Mouse (Mus musculus) left cerebral cortex, postnatal 4 days (tissue): ENCODE data around the gene Ica1. TPM values are rescaled to one million over a fixed set of nuclear protein-coding genes. Genes with fewer than 3 reads are reported as not detected.

Experiments
- total RNA-seq, 2 experiments: library from RNA; stranded (reverse); gene quantifications; 2 replicates each; pipeline ENCODE4 v1.2.3; 2021

The Ica1 gene
- total RNA-seq, 2 experiments from 2014 or later: 63.4 to 64.1 TPM

Other genes starting within 250 kb of the Ica1 start
- gene Nxph1, start 169.9 kb upstream of the Ica1 start, total RNA-seq: 10 to 100 TPM; 67.6 to 70.0 TPM